Mouse (Mus musculus) lung, adult 2 months (tissue): ENCODE measurements around the gene Apod.

Experiments
- CTCF ChIP-seq: fragments of 200-500 bp; IDR thresholded peaks from 2 replicates; pipeline ENCODE4 v1.5.1; 2011; ENCODE audit warnings: mild to moderate bottlenecking, low read length, control low read depth; ENCODE audit not compliant: insufficient read depth
- POLR2A ChIP-seq: fragments of 200-500 bp; IDR thresholded peaks from 2 replicates; pipeline ENCODE4 v1.6.1; 2011; ENCODE audit warnings: low read depth, mild to moderate bottlenecking, control low read depth, low read length, borderline replicate concordance; ENCODE audit errors: extremely low read depth

DNA sequence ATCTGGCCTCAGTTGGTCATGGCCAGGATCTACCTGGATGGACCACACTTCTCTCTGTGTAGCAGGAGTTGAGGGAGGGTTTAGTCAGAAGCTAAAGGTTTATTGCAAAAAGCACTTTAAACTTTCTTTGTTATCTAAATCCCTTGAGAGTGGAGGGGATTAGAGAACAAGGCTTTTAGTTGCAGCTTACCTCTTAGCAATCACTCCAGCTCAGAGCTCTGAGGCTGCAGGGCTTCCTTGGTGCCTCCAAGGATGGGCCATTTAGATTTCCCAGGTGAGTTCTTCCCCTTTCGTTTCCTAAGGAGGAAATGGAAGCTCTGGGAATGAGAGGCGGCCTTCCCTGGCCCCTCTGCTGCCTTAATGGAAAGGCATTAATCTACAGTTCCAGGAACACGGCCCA, 23.3 kb upstream of the Apod start:
- TF ChIP-seq CTCF (no peak), POLR2A (no peak)
